ENCODE assay signal across 8 mouse cellular contexts in the genomic region with DNA sequence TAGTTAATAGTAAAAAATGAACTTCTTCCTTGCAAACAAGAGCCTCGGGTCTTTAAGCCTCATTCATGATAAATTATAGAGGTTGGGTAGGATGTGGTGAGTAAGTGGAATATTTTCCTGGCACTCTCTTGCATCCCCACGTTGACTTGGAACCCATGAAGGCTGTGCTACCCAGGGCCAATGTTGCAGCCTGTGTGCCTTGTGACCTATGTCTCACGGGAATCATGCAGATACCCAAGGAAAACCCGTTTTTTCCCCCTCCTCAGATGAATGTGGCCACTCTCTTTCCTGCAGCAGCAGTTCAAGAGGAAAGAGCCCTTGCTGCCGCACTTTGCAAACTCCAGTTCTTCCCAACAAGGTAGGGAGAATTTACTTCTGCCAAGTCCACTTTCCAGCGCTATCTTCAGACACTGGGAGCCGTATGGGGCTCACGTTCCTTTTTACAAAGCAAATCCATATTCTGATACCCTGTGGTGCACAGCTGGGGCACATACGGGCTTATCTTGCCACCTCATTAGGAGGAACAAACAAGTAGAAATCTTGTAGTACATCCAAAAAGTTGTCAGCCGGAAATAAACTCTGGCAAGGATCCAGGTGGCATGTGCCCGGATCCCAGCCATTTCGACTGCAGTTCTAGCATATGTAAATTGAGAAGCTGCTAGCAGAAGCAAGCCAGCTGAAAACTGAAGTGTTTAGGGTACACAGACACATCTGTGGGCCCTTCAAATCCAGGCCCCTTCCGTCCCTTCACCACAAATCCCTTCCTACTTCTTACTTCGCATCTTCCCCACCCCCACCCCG.
DNase-seq lines count a peak whose midpoint lies in the region; ATAC-seq lines count a peak whose summit lies in the region.

No protein-coding gene starts in this region.

- no peaks in the 10 kb centered on the region for H3K9me3 ChIP-seq in kidney, embryonic 15.5 days (replicated peaks)
- no peaks in the 10 kb centered on the region for H3K9me3 ChIP-seq in heart, embryonic 13.5 days

- H3K27ac ChIP-seq in kidney, embryonic 15.5 days, result no peak overlapping the region
- H3K27ac ChIP-seq in heart, embryonic 13.5 days (replicated peaks), result peak overlapping the region; percentile 58

- WGBS in kidney, embryonic 15.5 days, result 48% methylated on average over 15 of the region's 15 CpGs
- 20% methylated on average over 15 of the region's 15 CpGs for WGBS in heart, embryonic 13.5 days

- no peak overlapping the region for H3K4me2 ChIP-seq in kidney, embryonic 15.5 days
- H3K4me2 ChIP-seq in heart, embryonic 13.5 days, result peak overlapping the region; percentile 55

- no peaks in the 10 kb centered on the region for H3K36me3 ChIP-seq in kidney, embryonic 15.5 days
- H3K36me3 ChIP-seq in heart, embryonic 13.5 days, result no peaks in the 10 kb centered on the region

- no peak overlapping the region for H3K9ac ChIP-seq in kidney, embryonic 15.5 days
- peak overlapping the region; percentile 40; the same call in 1 of the 2 replicates for H3K9ac ChIP-seq in heart, embryonic 13.5 days

- peaks cover 16% of the 10 kb centered on the region for H3K4me1 ChIP-seq in kidney, embryonic 15.5 days
- peaks cover 42% of the 10 kb centered on the region for H3K4me1 ChIP-seq in heart, embryonic 13.5 days

- ATAC-seq in kidney, embryonic 15.5 days (replicated peaks; ENCODE audit: low FRiP score), result no peak
- no peak for ATAC-seq in heart, embryonic 13.5 days (ENCODE audit: extremely low read depth, insufficient number of reproducible peaks, low FRiP score, low TSS enrichment)

- intact Hi-C loops in left cerebral cortex, postnatal 36 days (cut with DNase I), result no loop called here

- H3K27me3 ChIP-seq in kidney, embryonic 15.5 days, result 0 out of 2 replicates have a peak, but pooled peaks cover 3% of the 10 kb centered on the region
- H3K27me3 ChIP-seq in heart, embryonic 13.5 days (replicated peaks), result peaks cover 17% of the 10 kb centered on the region

- peak; percentile 24 for DNase-seq in kidney, postnatal 14 days
- peak; percentile 25 to 83 for DNase-seq in cerebellum, postnatal 4 days (ENCODE audit: low spot score in 2 of 2)
- peak; percentile 11 to 29 for DNase-seq in left cerebral cortex, postnatal 36 days (ENCODE audit: low spot score in 2 of 2)
- peak; percentile 29 for DNase-seq in retina, embryonic 14.5 days (ENCODE audit: low spot score)
- no peak for DNase-seq in urinary bladder, postnatal 4 days (ENCODE audit: low spot score in 2 of 2)
- DNase-seq in B cell, adult 2 months, result no peak

- H3K4me3 ChIP-seq in kidney, embryonic 15.5 days (replicated peaks), result no peak overlapping the region
- H3K4me3 ChIP-seq in heart, embryonic 13.5 days, result peak overlapping the region; percentile 16

Comparison
In these comparisons a context has a peak if more than half of its experiments do, and no peak if none do; other contexts are left out.
1. DNase-seq: peak in kidney, postnatal 14 days (single experiment), cerebellum, postnatal 4 days (2 of 2), left cerebral cortex, postnatal 36 days (2 of 2) and retina, embryonic 14.5 days (single experiment); none in urinary bladder, postnatal 4 days (0 of 2) and B cell, adult 2 months (0 of 2).